Mouse (Mus musculus): ENCODE measurements around the gene 6330409D20Rik. TPM values are rescaled to one million over a fixed set of nuclear protein-coding genes. Genes with fewer than 3 reads are reported as not detected.

The 6330409D20Rik gene
- total RNA-seq (2021) = 1 to 10 TPM; 2.5 to 3.2 TPM

DNA sequence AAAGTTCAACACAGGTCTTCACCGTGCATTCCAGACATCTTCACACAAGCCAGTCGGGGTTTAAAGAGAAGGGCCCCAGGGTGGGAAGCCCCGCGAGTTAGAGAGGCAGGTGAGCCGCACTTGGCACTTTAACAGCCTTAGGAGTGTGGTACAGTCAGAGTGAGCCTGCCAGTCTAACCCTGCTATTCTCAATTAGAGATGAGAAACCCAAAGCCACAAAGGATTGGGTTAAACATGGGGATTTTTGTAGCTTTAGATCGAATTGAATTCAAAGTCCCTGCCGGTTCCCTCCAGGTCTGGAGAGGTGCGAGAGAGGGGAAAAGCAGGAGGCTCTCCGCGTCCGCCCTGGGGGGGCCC lies at the start of gene 6330409D20Rik:
TSS of gene 6330409D20Rik (minus strand) at position 101 of the 357 bp plus-strand sequence.
- intact Hi-C loops (cut with DNase I) = loop anchor here (1.0 kb wide), 1 partner anchor 28 kb away; the partner anchor contains the start of gene Cdk9
- DNase-seq (ENCODE audit: low spot score in 2 of 2) = no peak

DNA sequence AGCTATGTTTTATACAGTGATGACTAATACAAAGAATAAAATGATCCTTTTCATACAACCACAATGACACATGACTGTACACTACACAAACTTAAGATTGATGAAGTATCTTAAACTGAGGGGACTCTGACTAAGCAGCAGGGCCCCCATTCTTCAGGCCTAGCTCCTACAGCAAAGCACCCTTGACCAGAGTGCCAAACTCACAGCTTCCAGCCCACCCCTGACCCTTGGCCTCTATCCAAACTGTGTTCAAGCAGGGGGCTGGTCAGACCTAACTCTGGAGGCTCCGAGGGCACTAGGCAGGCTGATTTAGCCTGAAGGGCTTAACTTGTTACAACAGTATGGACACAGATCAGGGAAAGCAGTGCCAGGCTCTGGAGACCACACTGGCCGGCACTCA lies 47.8 kb upstream of the 6330409D20Rik start:
- DNase-seq (ENCODE audit: low spot score in 2 of 2) = no peak
- intact Hi-C loops (cut with DNase I) = loop anchor here (10.0 kb wide), 1 partner anchor 136 kb away; no protein-coding TSS in a partner anchor

DNA sequence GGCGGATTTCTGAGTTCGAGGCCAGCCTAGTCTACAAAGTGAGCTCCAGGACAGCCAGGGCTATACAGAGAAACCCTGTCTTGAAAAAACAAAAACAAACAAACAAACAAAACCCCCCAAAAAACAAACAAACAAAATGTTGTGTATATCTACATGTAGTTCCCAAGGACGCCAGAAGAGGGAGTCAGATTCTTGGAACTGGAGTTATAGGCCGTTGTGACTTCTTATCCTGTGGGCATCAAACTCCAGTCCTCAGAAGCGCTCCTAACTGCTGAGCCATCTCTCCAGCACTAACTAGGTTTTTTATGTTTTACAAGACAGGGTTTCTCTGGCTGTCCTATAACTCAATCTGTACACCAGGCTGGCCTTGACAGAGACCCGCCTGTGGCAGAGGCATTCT lies 46.4 kb upstream of the 6330409D20Rik start:
- no peak for DNase-seq (ENCODE audit: low spot score in 2 of 2)
- intact Hi-C loops (cut with DNase I) = loop anchor here (10.0 kb wide), 1 partner anchor 138 kb away; no protein-coding TSS in a partner anchor

DNA sequence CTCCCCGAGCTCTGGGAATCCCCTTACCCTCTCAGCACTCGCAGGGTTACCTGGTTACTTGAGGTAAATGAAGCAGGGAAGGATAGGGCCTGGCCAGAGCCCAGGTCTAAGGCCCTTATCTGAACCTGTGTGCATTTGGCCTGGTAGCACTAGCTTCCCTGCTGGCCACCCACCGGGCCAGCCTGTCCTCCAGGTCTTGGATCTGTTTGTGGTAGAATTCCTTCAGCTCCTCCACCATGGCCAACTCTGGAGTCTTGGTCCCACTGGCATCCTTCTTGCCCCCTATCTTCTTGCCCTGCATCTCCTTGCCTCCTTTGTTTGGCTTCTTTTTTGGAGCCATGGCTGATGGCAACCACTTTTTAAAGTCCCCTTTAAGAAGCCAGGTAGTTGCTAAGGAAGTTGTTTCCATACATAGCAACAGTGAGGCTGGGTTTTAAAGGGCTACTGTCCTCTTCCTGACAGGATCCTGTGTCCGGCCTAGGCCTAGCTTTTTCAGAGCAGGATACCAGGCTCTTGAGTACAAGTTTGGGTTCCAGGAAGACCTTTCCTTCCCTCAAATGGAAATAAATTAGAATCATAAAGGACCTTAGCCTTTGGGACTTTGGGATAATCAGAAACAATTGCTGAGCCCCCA lies 43.3 kb upstream of the 6330409D20Rik start, which contains the start of gene Cfap157:
TSS of gene Cfap157 (minus strand) at position 381 of the 634 bp plus-strand sequence.
- no peak for DNase-seq (ENCODE audit: low spot score in 2 of 2)
- intact Hi-C loops (cut with DNase I) = loop anchor here (10.0 kb wide), 1 partner anchor 141 kb away; no protein-coding TSS in a partner anchor

DNA sequence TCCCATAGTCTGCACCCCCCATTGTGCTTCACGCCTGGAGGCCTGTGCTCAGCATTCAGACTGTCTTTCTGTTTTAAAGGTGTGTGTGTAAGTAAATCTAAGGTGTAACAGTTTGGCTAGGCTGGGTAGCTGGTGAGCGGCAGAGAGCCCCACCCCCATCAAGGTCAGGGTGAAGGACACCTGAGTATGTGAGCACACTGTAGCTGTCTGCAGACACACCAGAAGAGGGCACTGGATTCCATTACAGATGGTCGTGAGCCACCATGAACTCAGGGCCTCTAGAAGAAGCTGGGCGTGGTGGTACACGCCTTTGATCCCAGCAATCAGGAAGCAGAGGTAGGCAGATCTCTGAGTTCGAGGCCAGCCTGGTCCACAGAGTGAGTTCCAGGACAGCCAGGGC lies 40.9 kb upstream of the 6330409D20Rik start:
- DNase-seq (ENCODE audit: low spot score in 2 of 2) = no peak
- intact Hi-C loops (cut with DNase I) = loop anchor here (10.0 kb wide), 1 partner anchor 143 kb away; no protein-coding TSS in a partner anchor

DNA sequence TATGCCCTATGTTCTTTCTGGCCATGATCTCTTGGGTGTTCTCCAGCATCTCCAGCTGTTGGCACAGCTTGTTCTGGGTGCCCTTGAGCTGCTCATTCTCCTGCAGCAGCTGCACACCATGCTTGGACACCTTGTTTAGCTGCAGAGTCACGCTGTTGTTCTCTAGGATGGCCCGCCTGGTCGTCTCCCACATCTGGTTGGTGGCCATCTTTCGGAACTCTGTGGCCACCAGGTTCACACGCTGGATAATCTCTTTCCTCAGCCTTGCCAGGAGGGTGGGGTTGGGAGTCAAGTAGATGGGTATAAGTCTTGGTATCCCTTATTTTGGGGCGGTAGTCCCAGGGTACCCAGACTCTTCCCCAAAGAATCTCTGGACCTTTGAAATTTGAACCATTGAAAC lies 38.9 kb upstream of the 6330409D20Rik start:
- intact Hi-C loops (cut with DNase I) = loop anchor here (2.0 to 10.0 kb wide), 2 partner anchors 77 to 145 kb away; no protein-coding TSS in a partner anchor
- DNase-seq (ENCODE audit: low spot score in 2 of 2) = no peak

DNA sequence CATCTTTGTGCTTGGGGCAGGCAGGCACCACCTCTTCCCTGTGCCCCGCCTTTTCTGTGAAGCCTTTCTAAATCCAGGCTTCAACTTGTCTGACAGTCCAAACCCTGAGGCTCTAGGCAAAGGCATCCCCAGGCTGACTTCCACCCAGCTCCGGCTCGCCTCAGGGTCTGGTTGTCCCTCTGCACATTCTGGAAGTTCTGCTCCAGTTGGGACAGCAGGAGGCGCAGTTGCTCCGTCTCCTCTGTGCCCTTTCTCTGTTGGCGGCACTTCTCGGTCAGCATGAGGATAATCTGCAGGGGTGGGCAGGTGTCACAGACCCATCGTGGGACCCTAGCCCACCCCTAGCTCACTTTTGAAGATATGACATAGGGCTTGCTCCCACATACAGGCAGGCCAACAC lies 38.3 kb upstream of the 6330409D20Rik start:
- intact Hi-C loops (cut with DNase I) = loop anchor here (2.0 kb wide), 1 partner anchor 78 kb away; no protein-coding TSS in a partner anchor
- DNase-seq (ENCODE audit: low spot score in 2 of 2) = peak; percentile 55 to 59

DNA sequence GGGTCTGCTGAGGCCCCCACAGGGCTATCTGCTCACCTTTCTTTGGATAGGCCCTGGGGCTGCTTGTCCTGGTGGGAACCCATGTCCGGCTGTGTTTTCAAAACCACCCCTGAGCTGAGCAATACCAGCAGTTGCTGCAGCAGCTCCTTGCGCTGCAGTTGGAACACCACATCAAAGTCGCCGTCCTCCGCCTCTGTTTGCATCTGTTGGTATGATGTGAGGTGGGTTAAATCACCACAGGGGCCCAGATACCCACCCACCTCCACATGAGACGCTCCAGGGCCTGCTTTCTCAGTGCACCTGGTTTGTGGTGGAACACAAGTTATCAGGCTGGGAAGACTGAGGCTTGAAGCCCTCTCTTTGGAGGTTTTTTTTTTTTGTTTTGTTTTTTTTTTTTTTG lies 37.3 kb upstream of the 6330409D20Rik start:
- DNase-seq (ENCODE audit: low spot score in 2 of 2) = no peak
- intact Hi-C loops (cut with DNase I) = loop anchor here (2.0 kb wide), 1 partner anchor 79 kb away; no protein-coding TSS in a partner anchor

DNA sequence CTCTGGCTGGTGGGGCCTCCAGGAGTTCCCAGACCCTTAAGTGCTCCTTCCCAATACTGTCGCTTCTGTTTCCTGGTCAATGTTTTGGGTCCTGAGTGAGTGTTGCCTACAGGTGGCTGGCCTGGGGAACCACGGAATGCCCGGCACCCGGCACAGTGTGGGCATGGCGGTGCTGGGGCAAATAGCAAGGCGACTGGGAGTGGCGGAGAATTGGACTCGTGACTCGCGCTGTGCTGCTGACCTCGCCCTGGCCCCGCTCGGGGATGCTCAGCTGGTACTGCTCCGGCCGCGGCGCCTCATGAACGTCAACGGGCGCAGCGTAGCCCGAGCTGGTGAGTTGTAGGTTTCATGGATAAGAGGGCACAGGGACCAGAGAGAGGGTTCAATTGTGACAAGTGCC lies 35.4 kb upstream of the 6330409D20Rik start:
- intact Hi-C loops (cut with DNase I) = no loop called here

DNA sequence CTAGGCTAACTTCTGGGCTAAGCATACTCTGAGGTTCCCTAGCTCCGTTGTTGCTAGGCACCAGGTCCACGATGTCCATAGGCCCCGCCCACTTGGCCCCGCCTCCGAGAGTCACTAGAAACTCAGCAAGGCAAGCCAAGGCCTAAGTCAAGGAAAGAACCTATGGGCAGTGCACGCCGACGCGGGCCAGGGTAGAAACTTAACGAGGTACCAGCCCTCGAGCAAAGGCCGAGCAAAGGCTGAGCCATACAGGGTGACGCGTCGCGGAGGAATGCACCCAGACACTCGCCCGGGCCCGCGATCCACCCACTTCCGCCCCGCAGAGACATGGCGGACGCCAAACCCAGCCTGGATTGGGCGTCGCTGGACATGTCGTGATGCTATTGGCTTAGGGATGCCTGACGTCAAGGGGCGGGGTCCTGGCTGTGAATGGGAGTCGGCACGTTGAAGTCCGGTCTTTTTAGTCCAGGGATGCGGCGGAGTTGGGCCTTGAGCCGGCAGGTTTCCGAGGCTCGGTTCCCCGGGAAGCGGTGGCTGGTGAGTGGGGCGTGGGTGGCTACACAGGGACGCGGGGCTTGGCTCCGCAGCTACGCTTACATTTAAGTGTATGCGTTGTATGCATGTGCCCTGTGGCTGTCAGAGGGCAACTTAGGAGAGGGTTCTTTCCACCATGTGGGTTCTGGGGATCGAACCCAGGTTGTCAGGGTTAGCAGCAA lies 34.7 kb upstream of the 6330409D20Rik start, which contains the start of the genes Ttc16 and Ptrh1:
TSS of gene Ttc16 (minus strand) at position 275 of the 716 bp plus-strand sequence.
TSS of gene Ptrh1 (plus strand) at position 428 of the 716 bp plus-strand sequence.
- peak; percentile 97 to 98 for DNase-seq (ENCODE audit: low spot score in 2 of 2)
- intact Hi-C loops (cut with DNase I) = no loop called here

More for the DNA sequence above, 35.4 kb upstream of the 6330409D20Rik start:
- DNase-seq (ENCODE audit: low spot score in 2 of 2) = no peak

DNA sequence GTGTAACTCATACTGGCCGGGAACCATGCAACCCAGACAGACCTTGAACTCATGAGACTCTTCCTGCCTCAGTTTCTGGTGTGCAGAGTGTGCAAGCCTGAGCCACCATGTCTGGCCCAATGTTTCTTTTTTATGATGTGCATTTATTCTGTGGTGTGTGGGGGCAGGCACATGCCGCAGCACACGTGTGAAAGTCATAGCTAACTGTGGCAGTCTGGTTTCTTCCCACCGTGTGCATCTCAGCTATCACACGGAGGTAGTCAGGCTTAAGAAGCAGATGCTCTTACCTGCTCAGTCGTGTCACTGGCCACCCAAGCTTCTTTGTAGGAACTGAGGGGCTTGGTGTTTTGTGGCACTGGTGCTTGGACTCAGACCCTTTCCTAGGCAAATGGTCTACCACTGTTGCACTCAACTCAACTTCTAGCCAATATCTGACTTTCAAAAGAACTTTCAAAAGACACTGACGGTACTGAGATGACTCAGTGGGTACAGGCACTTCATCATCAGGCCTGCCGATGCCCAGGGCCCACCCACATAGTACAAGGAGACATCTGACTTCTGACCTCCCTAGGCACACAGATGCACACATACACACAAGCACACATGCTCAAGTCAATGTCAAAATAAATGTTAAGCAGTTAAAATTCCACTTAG lies 31.9 kb upstream of the 6330409D20Rik start:
- DNase-seq (ENCODE audit: low spot score in 2 of 2) = no peak
- intact Hi-C loops (cut with DNase I) = no loop called here

DNA sequence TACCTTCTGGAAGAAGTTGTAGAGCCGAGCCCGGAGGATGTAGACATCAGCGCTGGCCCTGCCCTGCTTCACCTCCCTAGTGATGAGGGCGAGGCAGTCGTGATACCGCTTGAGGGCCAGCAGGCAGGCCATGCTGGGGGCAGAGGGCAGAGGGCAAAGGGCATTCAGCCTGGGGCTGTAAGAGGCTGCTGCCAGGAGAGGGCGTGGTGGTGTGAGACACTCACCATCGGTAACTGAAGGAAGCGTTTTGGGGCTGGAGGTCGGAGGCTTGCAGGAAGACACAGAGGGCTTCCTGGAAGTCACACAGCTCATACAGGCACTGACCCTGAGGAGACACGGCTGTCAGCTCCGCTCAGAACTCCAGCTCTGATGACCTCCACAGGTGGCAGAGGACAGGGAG lies 31.1 kb upstream of the 6330409D20Rik start:
- intact Hi-C loops (cut with DNase I) = no loop called here
- DNase-seq (ENCODE audit: low spot score in 2 of 2) = no peak

DNA sequence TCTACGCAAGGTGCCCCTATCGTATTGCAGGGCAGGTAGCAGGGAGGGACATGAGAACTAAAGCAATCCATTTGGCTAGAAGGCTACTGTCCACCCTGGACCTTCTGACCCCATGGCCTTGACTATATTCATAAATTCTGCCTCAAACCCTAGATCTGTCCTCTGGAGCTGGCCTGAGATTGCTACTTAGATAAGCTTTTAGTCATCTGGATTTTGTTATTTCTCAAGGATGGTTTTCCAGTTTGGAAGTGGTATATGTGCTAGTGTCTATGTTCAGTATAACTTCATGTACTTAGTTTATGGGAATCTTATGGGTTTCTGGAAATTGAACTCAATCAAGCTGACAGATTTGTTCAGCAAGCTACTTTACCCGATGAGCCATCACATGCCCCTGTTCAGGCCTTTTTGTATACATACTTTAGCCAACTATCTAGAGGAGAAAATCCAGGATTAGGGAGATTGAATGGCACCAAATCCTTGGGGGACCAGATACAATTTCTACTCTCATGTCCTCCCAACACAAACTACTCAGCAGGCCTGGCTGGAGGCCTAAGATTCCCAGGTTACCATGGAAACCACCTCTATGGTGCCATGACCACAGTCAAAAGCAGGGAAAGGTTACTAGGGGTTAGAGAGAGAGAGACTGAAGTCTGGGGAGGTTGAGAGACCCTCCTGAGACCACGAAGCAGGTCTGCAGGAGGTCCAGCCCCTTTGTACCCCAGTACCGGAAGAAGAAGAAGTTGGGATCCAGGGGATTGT lies 28.7 kb upstream of the 6330409D20Rik start:
- intact Hi-C loops (cut with DNase I) = no loop called here
- no peak for DNase-seq (ENCODE audit: low spot score in 2 of 2)

DNA sequence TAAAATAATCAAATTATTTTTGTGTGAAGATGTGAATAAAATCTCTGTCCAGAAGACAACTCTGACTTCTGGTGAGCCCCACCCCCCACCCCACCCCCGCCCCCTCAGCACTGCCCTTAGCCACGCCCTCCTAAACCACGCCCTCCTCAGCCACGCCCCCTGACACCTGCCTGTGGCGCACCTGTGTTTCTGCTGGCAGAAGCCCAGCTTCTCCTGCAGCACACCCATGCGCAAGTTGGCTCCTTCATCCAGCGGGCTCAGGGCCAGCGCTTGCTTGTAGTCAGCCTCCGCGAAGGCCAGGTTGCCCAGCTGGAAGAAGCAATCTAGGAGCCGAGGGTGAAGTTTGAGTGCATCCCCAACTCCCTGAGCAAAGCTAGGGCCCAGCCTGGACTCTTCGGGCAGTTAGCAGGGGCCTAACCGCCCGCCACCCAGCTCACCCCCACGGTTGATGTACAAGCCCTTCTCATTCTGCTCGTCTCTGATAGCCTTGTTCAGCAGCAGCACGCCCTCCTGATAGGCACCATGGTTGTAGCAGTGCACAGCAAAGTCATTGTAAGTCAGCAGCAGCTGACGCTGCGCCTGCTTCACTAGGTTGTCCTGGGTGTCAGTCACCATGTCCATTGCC lies 28.0 kb upstream of the 6330409D20Rik start:
- DNase-seq (ENCODE audit: low spot score in 2 of 2) = no peak
- intact Hi-C loops (cut with DNase I) = no loop called here

DNA sequence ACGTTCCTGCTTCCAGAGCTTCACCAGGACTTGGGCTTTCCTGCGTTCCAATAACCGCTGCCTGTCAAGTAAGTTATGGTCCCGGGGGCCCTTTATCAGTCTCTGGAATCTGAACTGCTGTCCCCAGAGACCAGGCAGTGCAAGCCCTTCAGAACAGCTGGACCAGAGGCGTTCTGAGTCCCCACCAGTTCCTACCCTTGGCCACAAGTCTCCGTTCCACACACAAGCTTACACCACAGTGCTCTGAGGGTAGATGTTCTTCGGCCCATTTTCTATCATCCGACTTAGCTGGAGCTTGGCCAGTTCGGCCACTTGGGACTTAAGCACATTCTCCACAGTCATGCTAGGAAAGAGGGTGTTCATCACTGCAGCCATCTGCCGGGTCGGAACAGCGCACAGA lies 26.4 kb upstream of the 6330409D20Rik start:
- intact Hi-C loops (cut with DNase I) = no loop called here
- DNase-seq (ENCODE audit: low spot score in 2 of 2) = no peak

DNA sequence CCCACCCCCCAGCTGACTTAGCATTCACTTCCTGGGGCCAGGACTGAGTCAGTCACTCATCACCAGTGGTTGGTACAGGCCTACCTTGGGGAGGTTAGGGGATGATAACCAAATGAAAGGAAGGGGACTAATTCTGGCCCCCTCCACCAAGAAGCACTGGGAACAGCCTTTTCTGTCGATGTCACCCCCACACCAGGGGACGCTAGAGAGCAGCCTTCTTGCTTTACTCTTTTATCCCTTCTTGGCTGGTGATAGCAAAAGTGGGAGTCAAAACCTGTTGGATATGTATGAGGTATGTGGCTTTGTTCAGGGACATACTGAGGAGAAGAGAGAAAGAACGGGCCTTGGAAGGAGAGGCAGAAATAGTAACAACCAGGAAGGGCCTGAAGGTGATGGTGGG lies 22.5 kb upstream of the 6330409D20Rik start:
- intact Hi-C loops (cut with DNase I) = no loop called here
- no peak for DNase-seq (ENCODE audit: low spot score in 2 of 2)

DNA sequence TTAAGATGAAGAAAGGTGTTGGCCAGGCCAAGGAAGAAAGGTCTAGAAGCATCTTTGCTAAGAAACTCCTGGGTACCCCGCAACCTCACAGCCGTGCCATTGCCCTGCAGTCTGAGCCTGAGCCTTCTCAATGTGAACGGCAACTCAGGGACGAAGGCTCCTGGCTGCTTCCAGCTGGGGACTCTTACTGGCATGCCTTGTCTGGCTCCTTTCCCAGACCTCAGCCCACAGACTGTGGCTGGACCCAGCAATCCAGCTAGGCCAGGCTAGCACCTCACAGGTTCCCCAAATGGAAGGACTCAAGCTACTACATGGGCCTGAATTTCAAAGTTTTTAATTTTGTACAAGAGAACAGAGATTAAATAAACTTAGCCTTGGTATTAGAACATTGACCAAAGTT lies 21.0 kb upstream of the 6330409D20Rik start:
- intact Hi-C loops (cut with DNase I) = no loop called here
- DNase-seq (ENCODE audit: low spot score in 2 of 2) = no peak

DNA sequence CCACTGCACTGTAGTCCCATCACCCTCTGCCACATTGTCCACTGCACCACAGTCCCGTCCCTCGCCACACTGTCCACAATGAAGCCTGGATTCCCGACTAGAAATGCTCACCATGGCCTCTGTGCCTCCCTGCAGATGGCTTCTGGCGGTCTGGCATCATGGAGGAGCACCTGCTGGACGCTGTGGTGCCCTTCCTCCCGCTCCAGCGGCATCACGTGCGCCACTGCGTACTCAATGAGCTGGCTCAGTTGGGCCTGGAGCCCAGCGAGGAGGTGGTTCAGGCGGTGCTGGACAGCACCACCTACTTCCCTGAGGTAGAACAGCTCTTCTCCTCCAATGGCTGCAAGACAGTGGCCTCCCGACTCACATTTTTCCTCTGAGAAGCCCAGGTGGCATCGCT lies 20.5 kb upstream of the 6330409D20Rik start:
- peak; percentile 40 to 51 for DNase-seq (ENCODE audit: low spot score in 2 of 2)
- intact Hi-C loops (cut with DNase I) = no loop called here

DNA sequence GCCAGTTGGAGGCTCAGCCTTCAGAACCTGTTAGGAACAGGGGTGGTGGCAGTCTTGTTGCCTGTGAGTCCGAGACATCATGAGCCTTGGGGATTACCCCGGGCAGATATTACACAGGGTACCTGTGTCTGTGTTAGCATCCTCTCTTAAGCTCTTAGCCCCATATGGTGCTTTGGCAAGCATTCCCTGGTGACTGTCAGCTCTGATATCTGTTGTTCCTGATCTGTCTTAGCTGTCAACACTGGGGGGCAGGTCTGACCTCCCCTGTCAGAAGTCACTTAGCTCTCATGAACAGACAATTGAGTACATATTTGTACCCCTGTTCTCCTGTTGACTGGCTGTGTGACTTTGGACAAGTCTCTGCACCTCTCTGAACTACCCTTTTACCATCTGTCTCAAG lies 18.2 kb upstream of the 6330409D20Rik start:
- no peak for DNase-seq (ENCODE audit: low spot score in 2 of 2)
- intact Hi-C loops (cut with DNase I) = no loop called here

All from left cerebral cortex, postnatal 36 days (tissue).